Mouse (Mus musculus): ENCODE data around the gene Lrrc19.

DNA sequence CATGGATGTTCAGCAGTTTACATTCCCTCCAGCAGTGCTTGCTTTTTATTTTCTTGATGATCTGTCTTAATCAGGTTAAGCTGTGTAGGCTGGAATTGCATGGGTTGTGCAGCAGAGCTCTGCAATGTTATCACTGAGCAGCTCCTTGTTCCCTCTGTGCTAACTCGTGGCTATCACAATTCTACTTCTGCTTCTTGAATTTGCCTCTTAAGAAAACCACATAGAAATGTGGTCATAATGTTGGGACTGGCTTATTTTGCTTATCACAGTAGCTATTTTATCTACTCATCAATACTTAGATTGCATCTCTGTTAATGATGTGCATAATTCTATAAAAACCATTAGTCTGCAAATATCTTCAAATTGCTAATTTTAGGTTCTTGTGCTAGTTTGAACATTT is 32.1 kb upstream of the Lrrc19 start:
- TF ChIP-seq CTCF (IDR thresholded peaks at IDR 0.05; ENCODE audit: low read depth, low read length) (no peak), POLR2A (IDR thresholded peaks at IDR 0.05; ENCODE audit: extremely low read depth, insufficient read depth, low read length) (no peak)

All from liver, adult 2 months (tissue).